Mouse (Mus musculus): Measurements from ENCODE around the gene Trmt10a. TPM values are rescaled to one million over a fixed set of nuclear protein-coding genes. Genes with fewer than 3 reads are reported as not detected.
A peak's percentile ranks its signal among the peaks of the same experiment; 100 is the strongest.

The Trmt10a gene
- polyA plus RNA-seq, 1 experiment: not detected

DNA sequence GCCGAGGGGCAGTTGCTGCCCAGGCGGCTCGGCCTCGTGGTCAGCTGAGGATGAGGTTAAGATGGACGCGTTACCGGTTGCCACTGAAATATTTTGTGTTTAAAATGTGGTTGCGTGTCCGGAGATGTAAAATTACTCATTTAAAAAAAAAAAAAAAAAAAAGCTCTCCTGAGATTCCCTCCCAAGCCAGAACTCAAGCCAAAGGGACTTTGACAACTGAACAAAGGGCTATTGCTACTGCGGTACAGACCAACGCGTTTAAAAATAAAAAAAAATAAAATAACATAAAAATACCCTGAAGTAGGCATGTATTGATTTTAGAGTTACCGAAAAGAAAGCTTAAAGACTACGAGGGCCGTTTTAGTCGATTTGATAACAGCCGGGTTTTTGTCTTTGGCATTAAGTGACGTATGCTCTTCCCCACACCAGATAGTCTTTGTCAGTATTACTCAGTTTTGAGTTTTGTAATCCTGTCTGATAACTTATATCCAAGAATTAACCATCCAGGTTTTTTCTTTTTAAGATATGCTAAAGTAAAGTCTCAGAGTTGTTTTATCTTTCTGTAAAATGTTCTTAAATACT lies 903 bp downstream of the Trmt10a start:
- peak overlapping the region; percentile 95 for H3K27ac ChIP-seq (ENCODE audit: insufficient read depth, low read depth, low read length)
- WGBS: 1% methylated on average over 18 of the region's 18 CpGs
- peak overlapping the region; percentile 92 for H3K4me3 ChIP-seq (ENCODE audit: insufficient read depth, low read depth, low read length)
- TF ChIP-seq CTCF (IDR thresholded peaks at IDR 0.05; ENCODE audit: insufficient read depth, low read depth, low read length) (no peak), POLR2A (IDR thresholded peaks at IDR 0.05; ENCODE audit: insufficient read depth, low read depth, low read length) (no peak)
- H3K4me1 ChIP-seq (ENCODE audit: control insufficient read depth, insufficient read depth, low read length): no peaks in the 10 kb centered on the region

DNA sequence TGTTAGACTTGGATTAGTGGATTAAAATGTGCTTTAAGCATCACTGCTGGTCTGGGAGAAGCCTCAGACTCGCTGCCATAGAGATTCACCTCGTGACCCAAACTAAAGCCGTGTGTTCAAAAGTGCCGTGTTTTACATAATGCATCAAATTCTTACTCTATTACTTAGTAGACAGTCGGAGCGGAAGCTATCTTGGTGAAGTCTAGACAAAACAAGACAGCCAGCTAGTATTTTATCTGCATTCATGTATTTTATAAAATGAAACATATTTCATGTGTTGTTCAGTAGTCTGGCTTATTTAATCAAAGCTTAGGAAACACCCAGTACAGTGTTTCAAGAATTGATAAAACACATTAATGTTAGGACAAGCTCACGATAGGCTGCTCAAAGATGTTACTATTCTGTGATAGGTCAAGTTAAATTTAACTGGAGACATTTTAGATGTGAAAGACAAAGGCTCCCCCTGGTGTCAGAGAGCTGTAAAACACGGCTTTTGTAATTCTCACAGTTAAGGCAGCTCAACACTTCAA lies 1.5 kb downstream of the Trmt10a start, which contains the start of gene Mttp:
Gene Mttp, minus strand, starts transcription at position 327 of the 530 bp plus-strand sequence.
- WGBS: 1% methylated on average over 8 of the region's 8 CpGs
- no peak for TF ChIP-seq CTCF (IDR thresholded peaks at IDR 0.05; ENCODE audit: insufficient read depth, low read depth, low read length)
- TF ChIP-seq POLR2A (IDR thresholded peaks at IDR 0.05; ENCODE audit: insufficient read depth, low read depth, low read length): no peak
- Histone ChIP-seq H3K27ac (ENCODE audit: insufficient read depth, low read depth, low read length) (peak within 1 kb of the TSS; percentile 95), H3K4me3 (ENCODE audit: insufficient read depth, low read depth, low read length) (peak within 1 kb of the TSS; percentile 92), H3K4me1 (ENCODE audit: control insufficient read depth, insufficient read depth, low read length) (no peaks in the 10 kb centered on the region)

DNA sequence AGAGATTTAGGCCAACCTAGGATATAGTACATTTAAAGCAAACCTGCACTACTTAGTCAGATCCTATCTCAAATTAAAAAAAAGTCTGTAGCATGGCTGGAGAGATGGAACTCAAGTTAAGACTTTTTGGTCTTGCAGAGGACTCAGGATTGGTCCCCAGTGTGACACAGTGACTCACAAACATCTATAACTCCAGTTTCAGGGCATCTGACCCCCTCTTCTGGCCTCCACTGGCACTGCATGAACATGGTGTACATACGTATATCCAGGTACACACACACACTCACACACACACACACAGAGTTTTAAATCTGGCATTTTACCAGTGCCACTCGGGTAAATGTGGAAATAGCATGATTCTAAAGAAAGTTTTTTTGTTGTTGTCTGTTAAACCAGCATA lies 5.6 kb downstream of the Trmt10a start:
- no peak overlapping the region for H3K27ac ChIP-seq (ENCODE audit: insufficient read depth, low read depth, low read length)
- no peak overlapping the region for H3K4me3 ChIP-seq (ENCODE audit: insufficient read depth, low read depth, low read length)
- no peak for TF ChIP-seq CTCF (IDR thresholded peaks at IDR 0.05; ENCODE audit: insufficient read depth, low read depth, low read length)
- TF ChIP-seq POLR2A (IDR thresholded peaks at IDR 0.05; ENCODE audit: insufficient read depth, low read depth, low read length): no peak
- no peaks in the 10 kb centered on the region for H3K4me1 ChIP-seq (ENCODE audit: control insufficient read depth, insufficient read depth, low read length)
- 89% methylated on average over 2 of the region's 2 CpGs for WGBS

DNA sequence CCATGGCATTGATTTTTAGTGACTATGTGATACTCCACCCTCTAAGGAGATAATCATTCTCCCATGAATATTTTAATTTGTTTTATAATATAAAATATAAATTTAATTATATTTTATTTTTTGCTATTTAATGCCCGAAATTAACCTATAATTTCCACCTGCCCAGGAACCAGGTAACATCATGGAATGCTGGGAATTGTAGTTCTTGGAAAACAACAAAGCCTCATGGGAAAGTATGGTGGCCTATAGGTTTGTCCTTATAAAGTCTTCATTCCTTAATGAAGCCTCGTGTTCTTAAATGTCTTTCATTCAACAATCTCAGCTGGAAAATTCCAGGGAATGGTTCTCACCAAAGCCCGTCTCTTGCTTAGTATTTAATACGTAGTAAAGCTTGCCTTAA lies 11.8 kb downstream of the Trmt10a start:
- no peak overlapping the region for H3K27ac ChIP-seq (ENCODE audit: insufficient read depth, low read depth, low read length)
- 92% methylated on average over 4 of the region's 4 CpGs for WGBS
- TF ChIP-seq POLR2A (IDR thresholded peaks at IDR 0.05; ENCODE audit: insufficient read depth, low read depth, low read length) (no peak), CTCF (IDR thresholded peaks at IDR 0.05; ENCODE audit: insufficient read depth, low read depth, low read length) (no peak)
- H3K4me3 ChIP-seq (ENCODE audit: insufficient read depth, low read depth, low read length): no peak overlapping the region
- no peaks in the 10 kb centered on the region for H3K4me1 ChIP-seq (ENCODE audit: control insufficient read depth, insufficient read depth, low read length)

DNA sequence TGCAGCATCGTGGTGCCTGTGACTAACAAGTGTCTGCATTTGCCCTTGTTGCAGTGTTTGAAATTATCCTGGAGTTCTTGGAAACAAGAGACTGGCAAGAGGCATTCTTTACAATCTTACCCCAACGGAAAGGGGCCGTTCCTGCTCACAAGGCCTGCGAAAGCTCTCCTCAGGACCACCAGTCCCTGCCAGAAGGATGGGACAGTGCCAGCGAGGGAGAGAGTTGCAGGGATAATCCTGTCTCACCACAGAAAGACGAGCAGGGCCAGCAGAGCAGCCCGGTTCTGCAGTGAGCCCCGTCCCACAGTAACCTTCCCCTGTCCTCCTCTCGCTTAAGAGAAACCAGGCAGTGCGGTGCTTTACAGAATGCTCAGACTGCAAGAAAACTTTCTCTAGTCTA lies 13.4 kb downstream of the Trmt10a start:
- 63% methylated on average over 10 of the region's 10 CpGs for WGBS
- Histone ChIP-seq H3K27ac (ENCODE audit: insufficient read depth, low read depth, low read length) (no peak overlapping the region), H3K4me3 (ENCODE audit: insufficient read depth, low read depth, low read length) (no peak overlapping the region), H3K4me1 (ENCODE audit: control insufficient read depth, insufficient read depth, low read length) (no peaks in the 10 kb centered on the region)
- TF ChIP-seq POLR2A (IDR thresholded peaks at IDR 0.05; ENCODE audit: insufficient read depth, low read depth, low read length) (no peak), CTCF (IDR thresholded peaks at IDR 0.05; ENCODE audit: insufficient read depth, low read depth, low read length) (no peak)

DNA sequence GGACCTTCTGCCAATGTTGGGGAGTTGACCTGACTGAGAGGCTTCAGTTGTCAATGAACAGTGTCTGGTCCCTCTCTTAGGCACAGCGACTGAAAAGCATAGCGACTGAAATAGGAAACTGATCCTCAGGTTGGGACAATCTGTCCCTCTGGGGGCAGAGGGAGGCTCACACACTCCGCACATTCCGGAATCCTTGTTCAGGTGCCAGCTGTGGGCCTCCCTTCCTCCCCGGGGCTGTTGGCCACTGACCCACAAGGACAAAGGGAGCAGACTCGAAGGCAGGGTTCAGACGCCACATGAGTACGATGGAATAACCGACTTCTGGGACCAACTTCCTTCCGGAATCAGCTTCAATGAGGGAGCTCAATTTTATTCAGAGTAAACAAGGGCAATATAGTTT lies 18.4 kb downstream of the Trmt10a start:
- no peak for TF ChIP-seq CTCF (IDR thresholded peaks at IDR 0.05; ENCODE audit: insufficient read depth, low read depth, low read length)
- no peak for TF ChIP-seq POLR2A (IDR thresholded peaks at IDR 0.05; ENCODE audit: insufficient read depth, low read depth, low read length)
- Histone ChIP-seq H3K4me3 (ENCODE audit: insufficient read depth, low read depth, low read length) (no peak overlapping the region), H3K4me1 (ENCODE audit: control insufficient read depth, insufficient read depth, low read length) (0 out of 2 replicates have a peak, but pooled peaks cover 3% of the 10 kb centered on the region), H3K27ac (ENCODE audit: insufficient read depth, low read depth, low read length) (no peak overlapping the region)
- 79% methylated on average over 10 of the region's 10 CpGs for WGBS

DNA sequence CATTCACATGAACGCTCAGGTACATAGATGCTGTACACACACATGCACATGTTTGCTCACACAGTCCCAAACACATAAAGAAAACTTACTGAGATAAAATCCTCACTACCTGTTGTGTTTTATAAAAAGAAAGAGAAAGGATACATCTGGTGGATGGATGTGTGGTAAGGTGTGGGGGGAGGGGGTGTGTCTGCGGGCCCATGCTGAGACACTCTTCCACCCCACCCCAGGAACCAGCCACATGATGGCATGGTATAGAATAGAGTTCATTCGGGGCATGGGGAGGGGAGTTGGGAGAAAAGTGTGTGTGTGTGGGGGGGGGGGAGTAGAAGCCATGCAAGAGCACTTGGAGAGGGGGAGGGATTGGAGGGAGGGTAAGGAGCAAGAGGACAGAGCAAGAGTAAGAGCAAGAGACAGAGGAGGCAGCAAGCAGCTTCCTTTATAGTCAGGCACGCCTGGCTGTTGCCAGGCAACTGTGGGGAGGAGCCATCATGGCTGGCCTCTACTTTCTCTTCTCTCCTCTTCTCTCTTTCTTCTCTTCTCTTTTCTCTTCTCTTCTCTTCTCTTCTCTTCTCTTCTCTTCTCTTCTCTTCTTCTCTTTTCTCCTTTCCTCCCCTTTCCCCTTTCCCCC lies 19.4 kb downstream of the Trmt10a start:
- no peak for TF ChIP-seq CTCF (IDR thresholded peaks at IDR 0.05; ENCODE audit: insufficient read depth, low read depth, low read length)
- TF ChIP-seq POLR2A (IDR thresholded peaks at IDR 0.05; ENCODE audit: insufficient read depth, low read depth, low read length): no peak
- H3K27ac ChIP-seq (ENCODE audit: insufficient read depth, low read depth, low read length): no peak overlapping the region
- H3K4me1 ChIP-seq (ENCODE audit: control insufficient read depth, insufficient read depth, low read length): 0 out of 2 replicates have a peak, but pooled peaks cover 3% of the 10 kb centered on the region
- H3K4me3 ChIP-seq (ENCODE audit: insufficient read depth, low read depth, low read length): no peak overlapping the region
- WGBS: 60% methylated on average over 4 of the region's 4 CpGs

DNA sequence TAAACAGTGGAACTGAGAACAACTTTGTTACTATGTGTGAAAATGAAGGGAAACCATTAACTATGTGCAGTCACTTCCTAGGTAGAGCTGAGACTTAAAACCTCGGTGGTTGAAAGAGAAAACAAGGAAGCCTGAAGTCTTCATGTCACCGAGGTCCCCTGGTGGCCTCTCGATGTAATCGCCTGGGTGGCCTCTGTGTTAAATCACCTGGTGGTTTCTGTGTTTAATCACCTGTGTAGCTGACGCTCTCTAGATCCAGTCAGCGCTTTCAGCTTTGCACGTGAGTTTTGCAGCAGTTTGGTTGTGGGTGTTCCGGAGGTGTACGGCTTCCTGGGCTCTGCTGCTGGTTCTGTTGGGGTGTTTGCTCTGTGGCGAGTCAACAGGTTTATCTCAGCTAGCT lies 30.0 kb downstream of the Trmt10a start:
- no peak overlapping the region for H3K4me3 ChIP-seq (ENCODE audit: insufficient read depth, low read depth, low read length)
- WGBS: 80% methylated on average over 10 of the region's 10 CpGs
- H3K27ac ChIP-seq (ENCODE audit: insufficient read depth, low read depth, low read length): no peak overlapping the region
- H3K4me1 ChIP-seq (ENCODE audit: control insufficient read depth, insufficient read depth, low read length): no peaks in the 10 kb centered on the region
- no peak for TF ChIP-seq POLR2A (IDR thresholded peaks at IDR 0.05; ENCODE audit: insufficient read depth, low read depth, low read length)
- no peak for TF ChIP-seq CTCF (IDR thresholded peaks at IDR 0.05; ENCODE audit: insufficient read depth, low read depth, low read length)

DNA sequence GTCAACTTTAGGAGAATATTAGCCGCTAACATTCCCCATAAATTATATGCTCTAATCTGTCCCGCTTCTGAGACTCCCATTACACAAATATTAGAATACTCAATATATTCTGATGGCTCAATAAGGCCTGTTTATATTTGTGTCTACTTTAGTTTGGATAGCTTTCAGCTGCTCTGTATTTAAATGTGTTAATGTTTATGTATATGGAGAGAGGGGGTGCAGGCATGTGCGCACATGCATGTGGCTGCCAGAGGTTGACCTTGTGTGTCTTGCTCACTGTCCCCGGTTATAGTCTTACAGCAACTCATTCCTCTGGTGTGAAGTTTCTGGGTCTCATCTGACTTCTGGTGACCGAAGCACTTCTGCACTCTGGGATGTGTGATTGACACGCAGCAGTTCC lies 32.3 kb downstream of the Trmt10a start:
- 89% methylated on average over 6 of the region's 6 CpGs for WGBS
- TF ChIP-seq POLR2A (IDR thresholded peaks at IDR 0.05; ENCODE audit: insufficient read depth, low read depth, low read length) (no peak), CTCF (IDR thresholded peaks at IDR 0.05; ENCODE audit: insufficient read depth, low read depth, low read length) (no peak)
- Histone ChIP-seq H3K27ac (ENCODE audit: insufficient read depth, low read depth, low read length) (no peak overlapping the region), H3K4me1 (ENCODE audit: control insufficient read depth, insufficient read depth, low read length) (no peaks in the 10 kb centered on the region), H3K4me3 (ENCODE audit: insufficient read depth, low read depth, low read length) (no peak overlapping the region)
